Comparison of ENCODE assay signal across 27 mouse cellular contexts in the genomic region with DNA sequence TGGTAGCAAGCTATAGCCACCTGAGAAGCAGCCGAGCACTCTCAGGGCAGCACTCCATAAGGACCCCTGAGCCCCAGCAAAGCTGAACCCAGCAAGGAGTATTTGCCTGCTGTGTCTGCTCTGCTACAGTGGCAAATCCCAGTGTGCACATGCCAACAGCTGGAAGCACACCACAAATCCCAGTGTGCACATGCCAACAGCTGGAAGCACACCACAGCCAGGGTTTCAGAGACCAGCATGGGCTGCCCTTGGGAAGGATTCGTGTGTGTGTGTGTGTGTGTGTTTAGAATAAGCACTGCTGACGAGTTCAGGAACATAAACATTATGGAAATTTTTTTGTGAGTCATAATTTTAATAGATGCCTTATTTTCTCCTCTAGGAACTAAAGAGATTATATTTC. TPM values are rescaled to one million over a fixed set of nuclear protein-coding genes. Genes with fewer than 3 reads are reported as not detected.
DNase-seq lines count a peak whose midpoint lies in the region; ATAC-seq and TF ChIP-seq lines count a peak whose summit lies in the region.
"Had no signal": no experiment of that assay in that cellular context is flagged by ENCODE, and none has a peak within 500 bp of the region (broad histone marks: within the 10 kb centered on the region; RNA-seq: fewer than 3 reads in every experiment).

No protein-coding gene starts in this region.

- H3K4me2 ChIP-seq in embryonic facial prominence, embryonic 13.5 days: no peak overlapping the region
- H3K4me2 ChIP-seq in lung, embryonic 14.5 days: no peak overlapping the region
- no peak overlapping the region for H3K4me2 ChIP-seq in stomach, embryonic 14.5 days (replicated peaks; ENCODE audit: low read depth, low read length)
- no peak overlapping the region for H3K4me2 ChIP-seq in stomach, postnatal 0 days (replicated peaks; ENCODE audit: low read depth)
- H3K4me2 ChIP-seq: embryonic facial prominence, embryonic 15.5 days; forebrain, embryonic 12.5 days; heart, embryonic 13.5 days; limb, embryonic 12.5 days; liver, embryonic 15.5 days; midbrain, embryonic 12.5 days had no signal

- no peaks in the 10 kb centered on the region for H3K27me3 ChIP-seq in embryonic facial prominence, embryonic 13.5 days
- no peaks in the 10 kb centered on the region for H3K27me3 ChIP-seq in embryonic facial prominence, embryonic 10.5 days (replicated peaks; ENCODE audit: low read depth, poor library complexity, severe bottlenecking)
- H3K27me3 ChIP-seq in lung, embryonic 14.5 days (ENCODE audit: insufficient read depth, low read length): no peaks in the 10 kb centered on the region
- no peaks in the 10 kb centered on the region for H3K27me3 ChIP-seq in stomach, embryonic 14.5 days (ENCODE audit: control insufficient read depth, insufficient read depth, low read length)
- no peaks in the 10 kb centered on the region for H3K27me3 ChIP-seq in stomach, postnatal 0 days (ENCODE audit: control insufficient read depth, insufficient read depth, low read length)
- H3K27me3 ChIP-seq: embryonic facial prominence, embryonic 15.5 days; forebrain, embryonic 12.5 days; heart, embryonic 13.5 days; limb, embryonic 12.5 days; liver, embryonic 15.5 days; megakaryocyte, embryonic 14.5 days; midbrain, embryonic 12.5 days; Patski had no signal

- ATAC-seq in embryonic facial prominence, embryonic 13.5 days (ENCODE audit: insufficient number of reproducible peaks, insufficient read depth, low FRiP score, low TSS enrichment, low read depth): no peak
- ATAC-seq in lung, embryonic 14.5 days (ENCODE audit: insufficient read depth): no peak
- ATAC-seq in stomach, embryonic 14.5 days (ENCODE audit: insufficient number of reproducible peaks, insufficient read depth, low FRiP score, low read depth): no peak
- no peak for ATAC-seq in stomach, postnatal 0 days (ENCODE audit: low FRiP score, low TSS enrichment)
- ATAC-seq: forebrain, postnatal 0 days; Patski had no signal

- peaks cover 57% of the 10 kb centered on the region for H3K36me3 ChIP-seq in embryonic facial prominence, embryonic 13.5 days
- peaks cover 79% of the 10 kb centered on the region for H3K36me3 ChIP-seq in embryonic facial prominence, embryonic 10.5 days (replicated peaks)
- H3K36me3 ChIP-seq in lung, embryonic 14.5 days (ENCODE audit: insufficient read depth): peaks cover 37% of the 10 kb centered on the region
- peaks cover 14% of the 10 kb centered on the region for H3K36me3 ChIP-seq in stomach, embryonic 14.5 days (ENCODE audit: control insufficient read depth, insufficient read depth, low read length)
- peaks cover 13% of the 10 kb centered on the region; the same call in 1 of the 2 replicates for H3K36me3 ChIP-seq in stomach, postnatal 0 days (ENCODE audit: control insufficient read depth, insufficient read depth, low read length)

- no peak for DNase-seq in embryonic facial prominence, embryonic 10.5 days (ENCODE audit: low spot score)
- DNase-seq in lung, embryonic 14.5 days: peak; percentile 56
- no peak for DNase-seq in lung, postnatal 14 days
- DNase-seq in stomach, postnatal 0 days (ENCODE audit: low spot score): no peak
- DNase-seq in ovary, postnatal 14 days (ENCODE audit: low spot score): no peak
- DNase-seq: adrenal gland, postnatal 10 days; cerebellum, adult 8-10 months; cerebellum, postnatal 36 days; embryo, embryonic 11 days; forebrain, postnatal 0 days; gastrocnemius, postnatal 10 days; heart, postnatal 10 days; kidney, adult 11 months; kidney, postnatal 14 days; spleen, adult 18-20 months had no signal

- WGBS in embryonic facial prominence, embryonic 13.5 days: 65% methylated on average over 3 of the region's 3 CpGs
- 83% methylated on average over 3 of the region's 3 CpGs for WGBS in embryonic facial prominence, embryonic 10.5 days
- 66% methylated on average over 3 of the region's 3 CpGs for WGBS in lung, embryonic 14.5 days
- WGBS in stomach, embryonic 14.5 days: 55% methylated on average over 3 of the region's 3 CpGs
- 49% methylated on average over 3 of the region's 3 CpGs for WGBS in stomach, postnatal 0 days

- peaks cover 26% of the 10 kb centered on the region for H3K4me1 ChIP-seq in embryonic facial prominence, embryonic 13.5 days
- peaks cover 5% of the 10 kb centered on the region for H3K4me1 ChIP-seq in embryonic facial prominence, embryonic 10.5 days
- no peaks in the 10 kb centered on the region for H3K4me1 ChIP-seq in lung, embryonic 14.5 days (ENCODE audit: insufficient read depth)
- 0 out of 2 replicates have a peak, but pooled peaks cover 3% of the 10 kb centered on the region for H3K4me1 ChIP-seq in stomach, embryonic 14.5 days (ENCODE audit: control insufficient read depth, insufficient read depth, low read length)
- H3K4me1 ChIP-seq in stomach, postnatal 0 days (replicated peaks; ENCODE audit: control insufficient read depth, insufficient read depth): no peaks in the 10 kb centered on the region
- H3K4me1 ChIP-seq: forebrain, embryonic 12.5 days; liver, embryonic 15.5 days; midbrain, embryonic 12.5 days had no signal

- no peak for TF ChIP-seq CTCF in lung, embryonic 14.5 days (IDR thresholded peaks at IDR 0.05; ENCODE audit: low read depth)
- TF ChIP-seq CTCF in stomach, postnatal 0 days (IDR thresholded peaks at IDR 0.05; ENCODE audit: low read depth): no peak

- H3K27ac ChIP-seq in embryonic facial prominence, embryonic 13.5 days: no peak overlapping the region
- H3K27ac ChIP-seq in embryonic facial prominence, embryonic 10.5 days (replicated peaks): no peak overlapping the region
- H3K27ac ChIP-seq in lung, embryonic 14.5 days (ENCODE audit: low read depth): peak overlapping the region; percentile 36; the same call in 1 of the 2 replicates
- H3K27ac ChIP-seq in stomach, embryonic 14.5 days (ENCODE audit: low read length): peak overlapping the region; percentile 29; the same call in 1 of the 2 replicates
- H3K27ac ChIP-seq in stomach, postnatal 0 days (replicated peaks): no peak overlapping the region; the same call in 1 of the 2 replicates
- H3K27ac ChIP-seq: forebrain, embryonic 12.5 days; heart, embryonic 13.5 days; limb, embryonic 12.5 days; liver, embryonic 15.5 days; midbrain, embryonic 12.5 days had no signal

- no peak overlapping the region for H3K4me3 ChIP-seq in embryonic facial prominence, embryonic 13.5 days
- H3K4me3 ChIP-seq in embryonic facial prominence, embryonic 10.5 days: no peak overlapping the region
- H3K4me3 ChIP-seq in lung, embryonic 14.5 days (ENCODE audit: low read depth, low read length): no peak overlapping the region
- H3K4me3 ChIP-seq in stomach, embryonic 14.5 days (ENCODE audit: low read depth, low read length): no peak overlapping the region
- no peak overlapping the region for H3K4me3 ChIP-seq in stomach, postnatal 0 days (ENCODE audit: low read depth, low read length)
- H3K4me3 ChIP-seq: embryonic facial prominence, embryonic 15.5 days; forebrain, embryonic 12.5 days; heart, embryonic 13.5 days; left cerebral cortex, adult 2 months; limb, embryonic 12.5 days; liver, embryonic 15.5 days; megakaryocyte, embryonic 14.5 days; midbrain, embryonic 12.5 days had no signal

- peak overlapping the region; percentile 46; the same call in 1 of the 2 replicates for H3K9ac ChIP-seq in embryonic facial prominence, embryonic 13.5 days
- H3K9ac ChIP-seq in lung, embryonic 14.5 days: no peak overlapping the region
- no peak overlapping the region for H3K9ac ChIP-seq in stomach, embryonic 14.5 days (replicated peaks; ENCODE audit: low read depth, low read length)
- H3K9ac ChIP-seq in stomach, postnatal 0 days (ENCODE audit: low read length): no peak overlapping the region
- H3K9ac ChIP-seq: embryonic facial prominence, embryonic 15.5 days; forebrain, embryonic 12.5 days; forebrain, postnatal 0 days; heart, embryonic 13.5 days; limb, embryonic 12.5 days; liver, embryonic 15.5 days; midbrain, embryonic 12.5 days had no signal

- no peak for TF ChIP-seq EP300 in stomach, postnatal 0 days (optimal IDR thresholded peaks at IDR 0.05)

- H3K9me3 ChIP-seq in embryonic facial prominence, embryonic 13.5 days: no peaks in the 10 kb centered on the region
- no peaks in the 10 kb centered on the region for H3K9me3 ChIP-seq in embryonic facial prominence, embryonic 10.5 days
- H3K9me3 ChIP-seq in lung, embryonic 14.5 days (ENCODE audit: low read depth, low read length): no peaks in the 10 kb centered on the region
- H3K9me3 ChIP-seq in stomach, embryonic 14.5 days (ENCODE audit: control insufficient read depth, low read depth, low read length): no peaks in the 10 kb centered on the region
- no peaks in the 10 kb centered on the region for H3K9me3 ChIP-seq in stomach, postnatal 0 days (ENCODE audit: control insufficient read depth, low read length)
- H3K9me3 ChIP-seq: embryonic facial prominence, embryonic 15.5 days; forebrain, embryonic 12.5 days; G1E; heart, embryonic 13.5 days; limb, embryonic 12.5 days; liver, embryonic 15.5 days; megakaryocyte, embryonic 14.5 days; midbrain, embryonic 12.5 days had no signal

RNA-seq across cellular contexts. Expression of a gene that starts 45.1 kb away (rescaled TPM):
- polyA plus RNA-seq in embryonic facial prominence, embryonic 13.5 days (2015; fragmentation: Nextera tagmentation; extraction: Ambion mirVana): 103 and 104 TPM in 2 replicates
- polyA plus RNA-seq in embryonic facial prominence, embryonic 10.5 days (2016; fragmentation: Nextera tagmentation; extraction: Ambion mirVana): 117 and 120 TPM in 2 replicates
- 94.3 and 104 TPM in 2 replicates for polyA plus RNA-seq in lung, embryonic 14.5 days (2014; fragmentation: Nextera tagmentation; extraction: Ambion mirVana)
- polyA plus RNA-seq in stomach, embryonic 14.5 days (2014; fragmentation: Nextera tagmentation; extraction: Ambion mirVana): 85.9 and 89.5 TPM in 2 replicates
- polyA plus RNA-seq in stomach, postnatal 0 days (2015; fragmentation: Nextera tagmentation; extraction: Ambion mirVana): 84.5 and 85.3 TPM in 2 replicates

Comparison
In these comparisons a context has a peak if more than half of its experiments do, and no peak if none do; other contexts are left out.
1. H3K27ac ChIP-seq: peak in lung, embryonic 14.5 days (single experiment) and stomach, embryonic 14.5 days (single experiment); none in embryonic facial prominence, embryonic 13.5 days (single experiment), embryonic facial prominence, embryonic 10.5 days (single experiment) and stomach, postnatal 0 days (single experiment).